In genomic region chr11:4507421-4507820, GRCm38 (mm10) we compare ENCODE assay signal across 18 mouse cellular contexts.
A peak's percentile ranks its signal among the peaks of the same experiment; 100 is the strongest.
DNase-seq lines count a peak whose midpoint lies in the region; ATAC-seq and TF ChIP-seq lines count a peak whose summit lies in the region.
"Had no signal": no experiment of that assay in that cellular context is flagged by ENCODE, and none has a peak within 500 bp of the region (broad histone marks: within the 10 kb centered on the region; RNA-seq: fewer than 3 reads in every experiment).

No protein-coding gene starts in this region.

- H3K4me3 ChIP-seq in heart, embryonic 11.5 days (ENCODE audit: low read depth, low read length): no peak overlapping the region
- no peak overlapping the region for H3K4me3 ChIP-seq in midbrain, embryonic 14.5 days (replicated peaks; ENCODE audit: low read depth, low read length)
- no peak overlapping the region for H3K4me3 ChIP-seq in midbrain, postnatal 0 days (ENCODE audit: low read depth, low read length)
- H3K4me3 ChIP-seq in brown adipose tissue, adult 24 weeks (ENCODE audit: insufficient read depth, low read depth, low read length): no peak overlapping the region
- H3K4me3 ChIP-seq: embryonic facial prominence, embryonic 13.5 days; kidney, embryonic 15.5 days; megakaryocyte, embryonic 14.5 days had no signal

- no peaks in the 10 kb centered on the region for H3K4me1 ChIP-seq in heart, embryonic 11.5 days (ENCODE audit: control insufficient read depth, insufficient read depth, low read length)
- no peaks in the 10 kb centered on the region for H3K4me1 ChIP-seq in midbrain, embryonic 14.5 days (ENCODE audit: control insufficient read depth, insufficient read depth, low read length)
- no peaks in the 10 kb centered on the region for H3K4me1 ChIP-seq in midbrain, postnatal 0 days (ENCODE audit: insufficient read depth, low read length)
- peaks cover 5% of the 10 kb centered on the region for H3K4me1 ChIP-seq in brown adipose tissue, adult 24 weeks (ENCODE audit: control insufficient read depth, insufficient read depth, insufficient read length, low read length)
- H3K4me1 ChIP-seq: embryonic facial prominence, embryonic 13.5 days; kidney, embryonic 15.5 days had no signal

- no peak overlapping the region for H3K4me2 ChIP-seq in heart, embryonic 11.5 days
- no peak overlapping the region for H3K4me2 ChIP-seq in midbrain, embryonic 14.5 days (ENCODE audit: low read length)
- no peak overlapping the region for H3K4me2 ChIP-seq in midbrain, postnatal 0 days (ENCODE audit: low read depth, low read length, poor library complexity, severe bottlenecking)
- H3K4me2 ChIP-seq: embryonic facial prominence, embryonic 13.5 days; kidney, embryonic 15.5 days had no signal

- no peaks in the 10 kb centered on the region for H3K27me3 ChIP-seq in heart, embryonic 11.5 days (ENCODE audit: control insufficient read depth, insufficient read depth, low read length)
- H3K27me3 ChIP-seq in midbrain, embryonic 14.5 days (ENCODE audit: control insufficient read depth, insufficient read depth, low read length): no peaks in the 10 kb centered on the region
- H3K27me3 ChIP-seq in midbrain, postnatal 0 days (ENCODE audit: insufficient read depth, low read length): no peaks in the 10 kb centered on the region
- H3K27me3 ChIP-seq: embryonic facial prominence, embryonic 13.5 days; kidney, embryonic 15.5 days; megakaryocyte, embryonic 14.5 days had no signal

- H3K36me3 ChIP-seq in heart, embryonic 11.5 days (ENCODE audit: control insufficient read depth, insufficient read depth, low read length): peaks cover 4% of the 10 kb centered on the region
- H3K36me3 ChIP-seq in midbrain, embryonic 14.5 days (ENCODE audit: control insufficient read depth, insufficient read depth, low read length): peaks cover 44% of the 10 kb centered on the region
- H3K36me3 ChIP-seq in midbrain, postnatal 0 days (ENCODE audit: insufficient read depth, low read length): peaks cover 19% of the 10 kb centered on the region

- no peak for TF ChIP-seq CTCF in midbrain, postnatal 0 days (IDR thresholded peaks at IDR 0.05)

- H3K9ac ChIP-seq in heart, embryonic 11.5 days (ENCODE audit: low read depth, low read length): no peak overlapping the region
- no peak overlapping the region for H3K9ac ChIP-seq in midbrain, embryonic 14.5 days (replicated peaks; ENCODE audit: low read length)
- no peak overlapping the region for H3K9ac ChIP-seq in midbrain, postnatal 0 days (replicated peaks; ENCODE audit: low read length, poor library complexity, severe bottlenecking)
- H3K9ac ChIP-seq: embryonic facial prominence, embryonic 13.5 days; forebrain, postnatal 0 days; kidney, embryonic 15.5 days; liver, postnatal 0 days had no signal

- 76% methylated on average over 2 of the region's 2 CpGs for WGBS in heart, embryonic 11.5 days (ENCODE audit: insufficient replicate concordance)
- 68% methylated on average over 2 of the region's 2 CpGs for WGBS in midbrain, embryonic 14.5 days
- 43% methylated on average over 2 of the region's 2 CpGs for WGBS in midbrain, postnatal 0 days

- no peaks in the 10 kb centered on the region for H3K9me3 ChIP-seq in heart, embryonic 11.5 days (replicated peaks; ENCODE audit: control insufficient read depth, low read length)
- H3K9me3 ChIP-seq in midbrain, embryonic 14.5 days (ENCODE audit: control insufficient read depth, low read length): no peaks in the 10 kb centered on the region
- no peaks in the 10 kb centered on the region for H3K9me3 ChIP-seq in midbrain, postnatal 0 days (ENCODE audit: low read length)
- H3K9me3 ChIP-seq: embryonic facial prominence, embryonic 13.5 days; kidney, embryonic 15.5 days; megakaryocyte, embryonic 14.5 days had no signal

- no peak for ATAC-seq in heart, embryonic 11.5 days (replicated peaks; ENCODE audit: insufficient number of reproducible peaks, low FRiP score, low TSS enrichment)
- ATAC-seq in midbrain, embryonic 14.5 days (ENCODE audit: low FRiP score, low TSS enrichment): no peak
- ATAC-seq in midbrain, postnatal 0 days (ENCODE audit: low FRiP score): no peak
- ATAC-seq: forebrain, postnatal 0 days; liver, postnatal 0 days; midbrain, embryonic 16.5 days had no signal

- H3K27ac ChIP-seq in heart, embryonic 11.5 days (ENCODE audit: low read depth, low read length): no peak overlapping the region
- H3K27ac ChIP-seq in midbrain, embryonic 14.5 days (replicated peaks; ENCODE audit: low read depth, low read length): no peak overlapping the region
- H3K27ac ChIP-seq in midbrain, postnatal 0 days (ENCODE audit: low read depth, low read length): no peak overlapping the region
- H3K27ac ChIP-seq in brown adipose tissue, adult 24 weeks (replicated peaks; ENCODE audit: low read depth, low read length): peak overlapping the region; percentile 74
- H3K27ac ChIP-seq: embryonic facial prominence, embryonic 13.5 days; kidney, embryonic 15.5 days had no signal

- DNase-seq in heart, adult 9 months (ENCODE audit: low spot score in 2 of 2): peak; percentile 61 to 65
- DNase-seq in midbrain, embryonic 14.5 days: peak; percentile 5
- no peak for DNase-seq in midbrain, postnatal 0 days (ENCODE audit: low spot score)
- DNase-seq in skeletal muscle tissue, adult 2 months (ENCODE audit: low read depth, low spot score): peak; percentile 30
- no peak for DNase-seq in thymus, postnatal 4 days
- DNase-seq: adrenal gland, postnatal 10 days; cerebellum, adult 2 months; forebrain, postnatal 0 days; gastrocnemius, postnatal 10 days; liver; liver, postnatal 0 days; thymus, postnatal 14 days had no signal

Comparison
In these comparisons a context has a peak if more than half of its experiments do, and no peak if none do; other contexts are left out.
1. DNase-seq: peak in heart, adult 9 months (2 of 2), midbrain, embryonic 14.5 days (single experiment) and skeletal muscle tissue, adult 2 months (single experiment); none in midbrain, postnatal 0 days (single experiment) and thymus, postnatal 4 days (single experiment).